Mouse (Mus musculus): ENCODE measurements at regions not wholly inside any gene's neighbourhood (a gene's known extent, or its start where the extent isn't known, plus 50 kb on each side); places are given as distances from the start of the nearest gene placed in this dataset.

DNA sequence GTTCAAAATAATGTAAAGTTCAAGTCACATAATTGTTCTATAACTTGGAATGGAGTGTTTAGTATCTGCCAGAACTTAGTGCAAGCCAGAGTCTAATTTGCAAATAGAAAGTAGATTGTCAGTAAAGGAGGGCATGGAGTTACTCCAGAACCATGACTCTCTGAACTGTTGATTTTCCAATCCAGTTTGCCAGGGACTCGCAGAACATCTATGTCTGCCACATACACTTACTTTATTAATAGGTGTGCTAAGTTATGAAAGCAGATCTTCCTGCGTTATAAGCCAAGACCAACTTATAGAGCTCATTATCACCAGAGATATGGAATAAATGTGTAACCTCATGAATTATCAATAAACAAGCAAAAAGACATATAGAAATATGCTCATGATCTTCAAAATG, 107.2 kb upstream of the Ddit4l start:
- TF ChIP-seq CTCF (IDR thresholded peaks at IDR 0.05; ENCODE audit: low read depth) (no peak), EP300 (IDR thresholded peaks at IDR 0.05; ENCODE audit: low read depth) (no peak)
